Mouse (Mus musculus) spleen, embryonic (tissue): ENCODE data around the gene Cadm4.
"Not testable (repeated sequence)": the region's sequence is repeated elsewhere in the genome, so short reads cannot be mapped to it uniquely, and the experiment has no call there.

ENCODE experiments used
- CTCF ChIA-PET: fragments of 350-600 bp; sonication (Branson Sonifier 250); formaldehyde crosslinking; loops from one replicate; lab custom pipeline; 2022; lab: Charles Lee

Cadm4 gene

DNA sequence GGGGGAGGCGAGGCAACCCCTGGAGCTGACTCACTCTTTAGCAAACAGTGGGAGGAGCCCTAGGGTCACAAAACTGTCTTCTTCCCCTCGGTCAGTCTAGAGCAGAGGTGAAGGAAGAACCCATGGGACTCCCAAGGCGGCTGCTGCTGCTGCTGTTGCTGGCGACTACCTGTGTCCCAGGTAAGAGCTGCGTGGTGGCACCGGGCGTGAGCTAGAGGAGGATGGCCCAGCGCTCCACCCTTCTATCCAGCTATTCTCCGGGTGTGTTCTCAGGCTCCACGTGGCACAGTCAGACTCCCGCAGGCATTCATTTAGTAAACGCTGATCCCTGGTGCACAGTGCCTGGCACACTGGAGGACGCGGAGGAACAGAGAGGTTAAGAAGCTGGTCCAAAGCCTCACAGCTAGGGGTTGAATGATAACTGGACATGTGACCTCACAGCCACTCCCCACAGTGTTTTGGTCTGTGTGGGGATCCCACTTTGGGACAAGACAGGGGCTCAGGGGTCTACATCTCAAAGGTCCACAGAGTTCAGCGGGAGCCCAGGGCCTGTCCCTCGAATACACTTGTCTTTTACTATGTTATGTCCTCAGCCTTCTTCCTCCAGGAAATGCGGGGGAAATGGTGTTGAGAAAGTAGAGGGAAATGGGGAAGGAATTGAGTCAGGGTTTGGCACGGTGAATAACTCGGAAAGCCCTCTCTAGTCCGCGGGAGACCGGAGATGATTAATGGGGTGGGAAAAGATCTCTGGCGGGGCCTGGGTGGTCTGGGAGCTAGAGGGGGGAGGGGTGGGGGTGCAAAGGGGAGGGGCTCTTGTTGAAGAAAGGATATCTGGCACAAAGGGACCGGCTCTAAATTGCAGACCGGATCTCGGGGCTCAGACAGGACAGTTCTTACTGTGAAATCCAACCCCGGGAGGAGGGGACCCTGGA is 19.2 kb upstream of the Cadm4 start, which contains the start of gene Plaur:
Plaur (plus strand) TSS at position 97 of the 932 bp plus-strand sequence.
- CTCF ChIA-PET: interaction anchor here (0.6 to 1.6 kb wide), 7 partner anchors 11 to 196 kb away, joined by 3 to 15 read pairs (median 4); no protein-coding TSS in a partner anchor

GRCm38 (mm10) chr7:24466835-24467234 is 15.0 kb upstream of the Cadm4 start:
- CTCF ChIA-PET: interaction anchor here (1.2 to 1.7 kb wide), 2 partner anchors 25 to 35 kb away, joined by 3 to 8 read pairs; no protein-coding TSS in a partner anchor

GRCm38 (mm10) chr7:24467886-24468285 is 13.9 kb upstream of the Cadm4 start:
- CTCF ChIA-PET: interaction anchor here (0.5 to 1.7 kb wide), 8 partner anchors 8 to 789 kb away, joined by 3 to 7 read pairs (median 3); partner anchors contain the start of gene Irgc1

GRCm38 (mm10) chr7:24469126-24469525 is 12.7 kb upstream of the Cadm4 start:
- CTCF ChIA-PET: interaction anchor here (1.0 to 1.7 kb wide), 3 partner anchors 9 to 45 kb away, joined by 3 to 5 read pairs (median 3); partner anchors contain the start of gene Irgc1

DNA sequence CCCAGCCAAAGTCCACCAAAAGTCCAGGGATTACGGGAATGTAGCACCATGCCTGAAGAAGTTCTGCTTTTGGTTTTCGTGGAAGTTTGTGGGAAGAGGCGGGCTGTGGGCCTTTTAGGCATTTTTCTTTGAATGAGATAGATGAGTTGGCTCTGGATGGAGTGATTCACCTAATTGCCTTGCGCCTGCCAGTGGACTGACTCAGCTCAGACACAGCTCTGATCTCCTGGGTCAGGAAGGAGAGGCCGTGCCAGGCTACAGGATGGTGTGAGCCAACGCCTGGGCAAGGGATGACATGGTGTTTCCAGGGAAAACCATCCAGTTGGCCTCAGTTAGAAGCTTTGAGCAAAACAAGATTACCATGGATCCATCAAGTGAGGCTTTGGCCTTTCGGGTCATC is 11.5 kb upstream of the Cadm4 start:
- CTCF ChIA-PET: interaction anchor here (1.4 kb wide), 1 partner anchor 18 kb away, joined by 3 read pairs; the partner anchor contains the start of gene Irgc1

DNA sequence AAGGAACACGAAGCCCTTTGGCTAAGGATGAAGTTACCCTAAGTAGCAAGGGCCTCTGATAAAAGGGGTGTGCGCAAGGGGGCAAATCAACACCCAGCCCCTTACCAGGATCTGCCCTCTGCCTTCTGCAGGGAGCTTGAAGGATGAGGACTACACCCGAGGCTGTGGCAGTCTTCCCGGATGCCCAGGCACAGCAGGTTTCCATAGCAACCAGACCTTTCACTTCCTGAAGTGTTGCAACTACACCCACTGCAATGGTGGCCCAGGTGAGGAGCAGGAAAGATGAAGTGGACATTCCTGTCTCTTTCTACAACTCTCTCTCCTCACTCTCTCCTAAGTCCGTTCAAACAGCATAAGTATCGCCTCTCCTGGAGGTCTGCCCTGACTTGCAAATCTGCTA is 9.4 kb upstream of the Cadm4 start:
- CTCF ChIA-PET: interaction anchor here (0.6 to 3.9 kb wide), 4 partner anchors 25 to 170 kb away, joined by 3 to 24 read pairs (median 8); no protein-coding TSS in a partner anchor

- CTCF ChIA-PET: interaction anchor here (0.6 to 3.9 kb wide), 5 partner anchors 20 to 169 kb away, joined by 3 to 24 read pairs (median 5); partner anchors contain the start of gene Irgc1
These were observed 8.9 kb upstream of the Cadm4 start for GRCm38 (mm10) chr7:24472937-24473336.

DNA sequence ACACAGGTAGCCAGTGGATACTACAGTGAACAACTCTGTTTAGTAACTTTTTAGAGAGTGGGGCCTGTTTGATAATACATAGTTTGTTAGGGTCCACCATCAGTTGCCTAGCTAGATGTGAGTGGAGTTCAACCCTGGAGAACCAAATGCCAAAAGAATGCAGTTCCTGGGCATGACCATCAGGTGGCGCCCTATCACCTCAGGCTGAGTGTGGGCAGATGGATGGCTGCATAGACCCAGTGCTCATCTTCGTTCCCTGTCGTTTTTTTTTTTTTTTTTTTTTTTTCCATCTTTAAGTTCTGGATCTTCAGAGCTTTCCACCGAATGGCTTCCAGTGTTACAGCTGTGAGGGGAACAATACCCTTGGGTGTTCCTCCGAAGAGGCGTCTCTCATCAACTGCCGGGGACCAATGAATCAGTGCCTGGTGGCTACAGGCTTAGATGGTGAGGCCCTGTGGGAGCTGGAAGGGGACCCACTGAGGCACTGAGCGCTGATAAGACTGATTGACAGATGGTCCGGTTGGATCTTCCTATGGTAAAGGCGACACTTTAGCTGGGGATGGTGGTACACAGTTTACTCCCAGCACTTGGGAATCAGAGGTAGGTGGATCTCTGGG is 7.8 kb upstream of the Cadm4 start:
- CTCF ChIA-PET: interaction anchor here (0.5 to 3.9 kb wide), 8 partner anchors 12 to 74 kb away, joined by 3 to 24 read pairs (median 7); partner anchors contain the start of genes Irgc1 and Plaur

GRCm38 (mm10) chr7:24474811-24475506 is 6.9 kb upstream of the Cadm4 start:
- CTCF ChIA-PET: interaction anchor here (3.9 kb wide), 1 partner anchor 27 kb away, joined by 24 read pairs; no protein-coding TSS in a partner anchor

GRCm38 (mm10) chr7:24476338-24476737 is 5.5 kb upstream of the Cadm4 start:
- CTCF ChIA-PET: interaction anchor here (0.6 kb wide), 1 partner anchor 47 kb away, joined by 3 read pairs; no protein-coding TSS in a partner anchor

- CTCF ChIA-PET: interaction anchor here (0.5 kb wide), 1 partner anchor 21 kb away, joined by 12 read pairs; no protein-coding TSS in a partner anchor
These were observed 5.0 kb upstream of the Cadm4 start for GRCm38 (mm10) chr7:24476856-24477255.

GRCm38 (mm10) chr7:24478911-24479310 is 2.9 kb upstream of the Cadm4 start:
- CTCF ChIA-PET: no interaction called here

- CTCF ChIA-PET: no interaction called here
These were observed 2.1 kb upstream of the Cadm4 start for GRCm38 (mm10) chr7:24479685-24480084.

- CTCF ChIA-PET: interaction anchor here (0.5 to 1.3 kb wide), 3 partner anchors 10 to 167 kb away, joined by 4 to 12 read pairs (median 8); no protein-coding TSS in a partner anchor
These were observed 1.5 kb upstream of the Cadm4 start for GRCm38 (mm10) chr7:24480121-24480941.

GRCm38 (mm10) chr7:24480986-24481473 is 793 bp upstream of the Cadm4 start:
- CTCF ChIA-PET: interaction anchor here (0.7 to 1.3 kb wide), 2 partner anchors 10 to 25 kb away, joined by 4 to 12 read pairs; no protein-coding TSS in a partner anchor

DNA sequence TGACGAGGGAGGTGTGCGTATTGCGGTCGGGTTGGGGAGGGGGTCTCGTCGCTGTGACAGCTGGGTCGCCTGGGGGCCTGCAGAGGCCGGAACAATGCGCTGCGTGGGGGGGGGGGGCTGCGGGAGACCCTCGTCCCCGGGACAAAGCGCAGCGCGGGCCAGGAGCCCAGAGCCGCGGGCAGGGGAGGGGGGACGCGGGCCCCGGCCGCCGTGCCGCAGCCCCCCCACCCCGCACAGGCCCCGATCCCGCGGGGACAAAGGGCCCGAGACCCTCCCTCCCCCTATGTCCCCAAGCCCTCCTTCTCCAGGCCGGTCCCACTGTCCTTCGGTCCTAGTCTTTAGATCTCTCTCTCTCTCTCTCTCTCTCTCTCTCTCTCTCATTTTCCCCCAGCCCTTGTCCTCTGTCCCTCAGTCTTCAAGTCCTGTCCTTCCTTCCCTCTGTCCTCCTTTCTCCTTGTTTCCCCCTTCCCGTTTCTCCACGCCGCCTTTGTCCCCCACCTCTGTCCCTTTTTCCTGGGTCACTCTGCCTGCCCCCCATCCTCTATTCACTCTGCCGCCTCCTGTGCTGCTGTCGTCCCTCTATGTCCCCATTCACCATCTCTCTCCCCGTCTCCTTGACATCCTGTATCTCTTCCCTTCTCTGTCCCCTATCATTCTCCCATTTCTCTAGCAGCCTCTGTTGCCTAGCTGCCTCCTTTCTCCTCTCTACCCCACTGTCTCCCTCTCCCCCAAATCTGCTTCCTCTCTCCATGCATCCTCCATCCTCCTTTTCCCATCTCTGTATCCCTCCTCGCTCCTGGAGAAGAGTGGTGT is 591 bp downstream of the Cadm4 start:
- CTCF ChIA-PET: no interaction called here

- CTCF ChIA-PET: not testable (repeated sequence)
These were observed 1.5 kb downstream of the Cadm4 start for GRCm38 (mm10) chr7:24483291-24483690.

DNA sequence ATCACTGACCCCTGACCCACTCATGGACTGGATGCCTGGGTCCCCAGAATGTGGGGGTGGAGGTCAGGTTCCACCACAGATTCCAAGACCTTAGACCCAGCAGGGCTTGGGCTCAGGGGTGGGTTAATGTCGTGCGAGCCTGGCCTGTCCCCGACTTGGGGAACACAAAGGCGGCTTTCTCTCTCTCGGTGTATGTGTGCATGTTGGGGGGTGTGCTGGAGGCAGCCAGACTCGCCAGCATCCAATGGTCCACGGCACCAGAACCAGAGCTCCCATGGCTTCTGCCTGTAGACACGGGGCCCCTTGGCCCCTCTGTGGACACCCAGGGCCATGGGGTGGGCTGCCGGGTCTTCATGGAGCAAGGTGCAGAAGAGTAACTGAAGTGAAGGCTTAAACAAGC is 3.7 kb downstream of the Cadm4 start:
- CTCF ChIA-PET: no interaction called here
